Mouse (Mus musculus) monocyte, adult 5-6 weeks (primary cell): ENCODE results near the gene Slc4a8. TPM values are rescaled to one million over a fixed set of nuclear protein-coding genes. Genes with fewer than 3 reads are reported as not detected.
"Not testable (repeated sequence)": the region's sequence is repeated elsewhere in the genome, so short reads cannot be mapped to it uniquely, and the experiment has no call there.

Experiments
- ATAC-seq: fragments of 153-309, 156-312 bp; replicated peaks from 2 replicates; pipeline ENCODE4 v1.8.0; 2017; ENCODE audit warnings: mild to moderate bottlenecking; ENCODE audit not compliant: low TSS enrichment, insufficient number of reproducible peaks, severe bottlenecking, poor library complexity, low FRiP score
- total RNA-seq: library from RNA; stranded (forward); fragments of 200-1000, 200-491, 200-594 nt; gene quantifications from 3 replicates; pipeline ENCODE4 v1.2.3, GENCODE M21; 2017

Gene Slc4a8
- total RNA-seq, 1 experiment from 2014 or later = 2.0 TPM

DNA sequence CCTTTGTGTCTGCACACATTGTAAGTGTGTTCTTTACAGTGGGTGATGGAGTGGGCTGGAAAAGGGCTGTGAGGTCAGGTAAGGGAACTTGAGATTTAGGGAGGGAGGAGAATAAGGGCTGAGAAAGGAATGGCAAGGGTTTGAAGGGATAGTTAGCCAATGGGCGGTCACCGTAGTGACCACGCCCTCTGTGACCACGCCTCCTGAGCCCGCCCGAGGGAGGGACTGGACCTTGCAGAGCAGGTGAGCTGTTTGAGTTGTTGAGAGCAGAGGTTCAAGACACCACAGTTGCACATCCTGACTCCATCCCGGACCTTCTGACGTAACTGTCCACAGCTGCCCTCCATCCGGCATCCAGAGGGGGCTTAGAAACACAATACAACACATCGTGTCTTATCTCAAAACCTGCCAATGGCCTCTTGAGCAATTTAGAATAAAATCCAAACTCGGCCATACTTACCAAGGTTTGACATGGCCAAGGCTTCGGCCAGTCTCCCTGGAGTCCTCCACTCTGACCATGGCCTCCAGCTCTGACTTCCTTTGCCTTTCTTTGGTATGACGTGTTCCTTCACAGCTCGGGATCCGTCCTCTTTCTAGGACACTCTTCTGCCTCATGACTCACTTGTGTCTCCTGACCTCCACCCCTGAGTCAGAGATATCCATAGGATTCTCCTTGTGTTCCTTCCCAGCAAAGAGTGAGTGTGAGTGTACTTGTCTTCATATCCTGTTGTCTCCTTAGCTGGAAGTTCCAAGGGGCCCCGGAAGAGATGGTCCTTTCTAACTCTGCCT, 2.8 kb downstream of the Slc4a8 start:
- ATAC-seq = no peak

- no peak for ATAC-seq
These were observed 5.3 kb downstream of the Slc4a8 start for GRCm38 (mm10) chr15:100766826-100767225.

GRCm38 (mm10) chr15:100767851-100768250, 6.3 kb downstream of the Slc4a8 start:
- no peak for ATAC-seq

DNA sequence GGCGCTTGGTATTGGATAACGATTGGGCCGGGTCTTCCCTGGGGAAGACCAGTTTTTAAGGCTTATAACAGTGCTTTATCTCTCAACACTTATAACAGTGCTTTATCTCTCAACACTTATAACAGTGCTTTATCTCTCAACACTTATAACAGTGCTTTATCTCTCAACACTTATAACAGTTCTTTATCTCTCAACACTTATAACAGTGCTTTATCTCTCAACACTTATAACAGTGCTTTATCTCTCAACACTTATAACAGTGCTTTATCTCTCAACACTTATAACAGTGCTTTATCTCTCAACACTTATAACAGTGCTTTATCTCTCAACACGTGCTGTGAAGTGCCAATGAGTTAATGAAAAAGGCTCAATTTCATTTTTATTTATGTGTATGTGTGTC, 7.5 kb downstream of the Slc4a8 start:
- not testable (repeated sequence) for ATAC-seq

GRCm38 (mm10) chr15:100770338-100770737, 8.8 kb downstream of the Slc4a8 start:
- no peak for ATAC-seq

- no peak for ATAC-seq
These were observed 11.1 kb downstream of the Slc4a8 start for GRCm38 (mm10) chr15:100772685-100773084.

- not testable (repeated sequence) for ATAC-seq
These were observed 12.3 kb downstream of the Slc4a8 start for GRCm38 (mm10) chr15:100773859-100774258.

DNA sequence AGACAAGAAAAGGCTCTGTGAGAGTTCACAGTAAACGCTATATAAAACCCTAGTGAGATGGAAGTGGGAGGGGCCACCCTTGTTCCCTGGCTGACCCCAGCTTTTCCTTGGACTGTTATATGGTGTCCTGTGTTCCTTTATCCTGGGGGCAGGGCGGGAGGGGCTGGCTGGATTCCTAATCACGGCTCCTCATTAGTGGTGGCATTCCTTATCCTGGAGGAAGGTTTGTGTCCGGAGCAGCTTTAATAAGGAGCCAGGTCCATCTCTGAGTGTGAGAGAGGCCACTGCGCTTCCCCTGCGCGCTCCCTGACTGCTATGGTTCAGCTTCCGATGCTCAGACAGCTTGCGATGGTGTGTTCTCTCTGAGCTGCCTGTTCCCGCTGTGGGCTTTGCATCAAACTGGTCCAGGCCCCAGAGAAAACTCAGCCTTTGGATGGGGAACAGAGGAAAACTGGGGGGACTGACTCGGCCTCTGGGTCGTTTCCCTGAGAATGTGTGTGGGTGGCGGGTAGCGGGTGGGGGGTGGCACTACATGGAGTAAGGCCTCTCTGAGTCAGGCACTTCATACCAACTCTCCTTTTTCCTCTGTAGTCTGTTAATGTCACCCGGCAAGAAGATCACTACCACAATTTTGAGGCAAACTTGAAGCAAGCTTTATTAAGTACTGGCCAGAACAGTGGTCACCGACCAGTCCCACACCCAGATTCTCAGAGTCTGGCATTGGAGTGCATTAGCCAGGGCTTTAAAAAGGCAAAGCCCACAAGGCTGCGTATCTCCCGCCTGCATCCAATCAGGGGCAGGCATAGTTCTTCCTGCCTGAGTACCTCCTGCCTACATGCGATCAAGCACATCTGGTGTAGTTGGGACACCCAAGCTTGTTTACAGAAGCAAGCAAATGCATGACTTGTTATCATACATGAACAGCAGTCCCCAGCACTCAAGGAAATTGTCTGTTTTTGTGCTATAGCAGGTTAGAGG, 13.9 kb downstream of the Slc4a8 start:
- ATAC-seq = no peak

DNA sequence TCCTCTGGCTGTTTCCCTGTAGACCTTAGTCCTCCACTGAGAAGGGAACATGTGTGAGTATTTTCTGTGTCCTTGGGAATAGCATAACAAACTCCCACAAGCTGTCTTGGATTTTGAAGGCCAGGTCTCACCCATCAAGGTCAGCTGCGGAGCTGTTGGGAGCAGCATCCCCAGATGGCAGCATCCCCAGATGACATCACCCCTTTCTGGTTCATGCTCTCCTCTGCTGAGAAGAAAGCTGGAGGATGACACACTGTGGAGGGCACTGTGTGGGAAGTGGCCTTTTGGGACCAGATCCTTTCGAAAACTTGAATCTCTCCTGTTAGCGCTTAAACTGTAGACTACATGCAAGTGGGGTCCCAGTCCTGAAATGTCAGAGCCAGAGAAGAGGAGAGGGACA, 14.9 kb downstream of the Slc4a8 start:
- no peak for ATAC-seq

GRCm38 (mm10) chr15:100777020-100778016, 15.8 kb downstream of the Slc4a8 start:
- ATAC-seq = no peak

- ATAC-seq = no peak
These were observed 18.3 kb downstream of the Slc4a8 start for GRCm38 (mm10) chr15:100779896-100780295.

DNA sequence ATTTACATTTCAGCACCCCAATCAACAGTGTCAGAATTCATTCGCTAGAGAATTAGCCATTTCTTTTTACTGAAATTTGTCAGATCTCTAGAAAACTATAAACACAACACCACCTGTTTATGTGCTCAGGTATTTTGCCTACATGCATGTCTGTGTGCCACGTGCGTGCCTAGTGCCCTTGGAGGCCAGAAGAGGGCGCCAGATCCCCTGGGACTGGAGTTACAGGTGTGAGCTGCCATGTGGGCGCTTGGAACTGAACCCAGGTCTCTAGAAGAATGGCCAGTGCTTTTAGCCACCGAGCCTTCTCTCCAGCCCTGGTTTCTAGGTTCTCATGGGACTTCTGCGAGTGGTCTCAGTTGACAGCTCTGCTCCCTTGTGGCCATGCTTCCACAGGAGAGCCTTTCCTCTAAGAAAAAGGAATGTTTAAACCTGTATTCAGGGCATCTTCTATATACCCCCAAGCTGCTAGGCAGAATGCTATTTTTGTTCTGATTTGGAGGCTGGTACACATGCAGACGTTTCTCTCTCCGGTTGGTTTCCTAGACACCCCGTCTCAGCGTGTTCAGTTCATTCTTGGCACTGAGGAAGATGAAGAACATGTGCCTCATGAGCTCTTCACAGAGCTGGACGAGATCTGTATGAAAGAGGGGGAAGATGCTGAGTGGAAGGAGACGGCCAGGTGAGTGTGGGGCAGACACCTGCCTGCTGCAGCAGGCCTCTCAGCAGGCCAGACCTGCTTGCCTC, 21.9 kb downstream of the Slc4a8 start:
- ATAC-seq = no peak

DNA sequence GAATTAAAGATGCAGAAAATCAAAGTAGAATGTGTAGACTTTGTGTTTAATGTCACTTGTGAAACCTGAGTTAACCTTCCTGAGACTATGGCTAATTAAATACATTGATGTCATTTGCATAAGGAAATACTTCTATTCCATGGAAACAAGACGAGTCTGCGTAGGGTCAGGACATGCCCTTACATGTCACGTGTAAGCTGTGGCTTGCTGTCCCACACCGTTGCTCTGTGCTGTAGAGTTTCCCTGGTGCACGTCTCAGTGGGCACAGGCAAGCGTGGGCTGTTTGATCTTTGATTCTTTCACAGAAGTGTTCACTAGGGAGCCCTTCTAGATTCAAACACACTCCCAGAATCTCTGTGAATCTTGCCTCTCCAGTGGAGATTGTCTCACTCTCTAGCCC, 28.7 kb downstream of the Slc4a8 start:
- ATAC-seq = no peak

DNA sequence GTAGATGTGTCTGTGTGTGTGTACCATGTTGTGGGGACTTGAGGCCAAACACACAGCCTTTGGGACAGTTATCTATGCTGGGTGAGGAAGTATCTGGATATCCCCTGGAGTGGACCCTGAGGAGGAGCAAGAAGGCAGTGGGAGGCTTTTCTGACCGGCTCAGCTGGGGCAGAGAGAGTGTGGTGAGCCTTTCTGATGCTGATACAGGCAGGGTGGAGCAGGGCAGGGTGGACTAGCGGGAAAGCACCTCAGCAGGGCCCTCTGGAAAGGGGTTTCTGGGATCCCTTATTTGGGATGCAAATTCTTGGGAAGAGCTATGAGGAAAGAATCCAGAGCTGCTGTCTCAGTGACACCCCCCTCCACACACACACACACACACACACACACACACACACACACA, 30.8 kb downstream of the Slc4a8 start:
- ATAC-seq = no peak

- ATAC-seq = no peak
These were observed 39.4 kb downstream of the Slc4a8 start for GRCm38 (mm10) chr15:100800914-100801313.

DNA sequence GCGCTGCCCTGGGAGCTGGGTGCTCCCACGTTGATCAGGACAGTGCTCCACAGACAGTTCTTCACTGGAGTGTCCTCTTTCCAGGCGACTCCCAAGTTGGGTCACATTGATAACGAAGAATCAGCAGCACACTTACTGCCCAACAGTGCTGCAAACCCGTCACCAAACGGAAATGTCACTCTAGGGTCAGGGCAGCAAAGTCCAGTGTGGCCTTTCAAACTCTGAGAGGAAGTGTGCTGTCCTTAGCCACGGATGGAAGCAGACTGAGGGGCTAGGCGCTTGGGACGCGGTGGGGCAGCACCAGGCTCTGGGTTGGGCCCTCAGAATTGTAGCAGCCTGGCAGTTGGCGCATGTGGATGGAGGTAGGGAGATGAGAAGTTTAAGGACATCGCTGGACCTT, 46.5 kb downstream of the Slc4a8 start:
- ATAC-seq = no peak

DNA sequence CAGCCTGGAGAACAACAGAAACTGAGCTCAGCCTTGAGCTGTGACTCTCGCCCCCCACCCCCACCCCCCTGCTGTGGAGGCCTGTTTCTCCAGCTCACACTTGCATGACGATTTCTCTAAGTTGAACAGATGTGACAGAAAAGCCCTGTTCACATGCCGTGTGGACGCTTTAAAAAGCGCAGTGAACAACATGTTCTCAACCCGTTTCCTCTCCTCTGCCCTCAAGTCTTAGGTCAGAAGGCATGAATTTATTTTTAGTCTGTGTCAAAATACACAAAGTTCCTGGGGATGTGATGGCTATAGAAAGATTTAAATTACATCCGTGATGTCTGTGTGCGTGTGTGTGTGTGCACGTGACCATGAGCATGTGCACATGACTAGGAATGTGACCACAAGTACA, 46.9 kb downstream of the Slc4a8 start:
- no peak for ATAC-seq

- ATAC-seq = no peak
These were observed 48.7 kb downstream of the Slc4a8 start for GRCm38 (mm10) chr15:100810243-100810642.
